Mouse (Mus musculus): ENCODE measurements around the gene Atp6v1a. TPM values are rescaled to one million over a fixed set of nuclear protein-coding genes. Genes with fewer than 3 reads are reported as not detected.
A peak's percentile ranks its signal among the peaks of the same experiment; 100 is the strongest.

Atp6v1a gene
- polyA plus RNA-seq, 1 experiment from 2014 or later = 40.5 TPM

DNA sequence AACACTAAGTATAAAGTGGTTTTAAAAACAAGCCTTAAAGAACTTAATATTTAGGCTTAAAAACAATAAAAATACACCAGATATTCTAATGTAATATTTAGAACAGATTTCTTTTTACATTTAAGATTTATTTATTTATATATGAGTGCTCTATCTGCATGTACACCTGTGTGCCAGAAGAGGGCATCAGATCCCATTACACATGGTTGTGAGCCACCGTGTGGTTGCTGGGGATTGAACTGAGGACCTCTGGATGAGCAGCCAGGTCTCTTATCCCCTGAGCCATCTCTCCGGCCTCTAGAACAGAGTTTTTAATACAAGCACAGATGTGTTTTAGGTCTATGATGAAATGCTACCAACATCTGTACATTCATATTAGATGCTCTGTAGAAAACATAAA is 36.6 kb downstream of the Atp6v1a start:
- H3K36me3 ChIP-seq (replicated peaks) = peaks cover 81% of the 10 kb centered on the region

DNA sequence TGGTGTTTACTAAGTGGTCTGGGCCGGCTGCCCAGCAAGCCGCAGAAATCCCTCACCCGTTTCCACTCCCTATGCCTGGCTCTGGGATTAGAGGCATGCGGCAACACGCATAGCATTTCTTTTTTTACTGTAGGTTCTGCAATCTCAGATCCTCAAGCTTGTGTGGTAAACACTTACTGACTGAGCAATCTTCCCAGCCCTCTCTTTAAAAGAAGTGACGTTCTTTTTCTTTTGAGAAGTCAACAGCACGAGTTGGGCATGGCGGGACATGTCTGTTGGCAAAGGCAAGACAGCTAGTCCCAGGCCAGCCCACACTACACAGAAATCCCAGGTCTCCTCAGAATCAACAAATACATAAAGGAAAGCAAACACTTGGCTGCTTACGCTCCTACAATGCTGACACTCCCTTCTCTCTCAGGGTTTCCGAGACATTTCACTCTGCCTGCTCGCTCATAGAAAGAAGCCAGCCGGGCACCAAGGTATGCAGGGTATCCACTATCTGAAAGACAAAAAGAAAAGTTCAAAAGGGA is 38.3 kb downstream of the Atp6v1a start:
- Histone ChIP-seq H3K27me3 (replicated peaks; ENCODE audit: low read depth, poor library complexity, severe bottlenecking) (no peaks in the 10 kb centered on the region), H3K36me3 (replicated peaks) (peaks cover 81% of the 10 kb centered on the region), H3K9me3 (no peaks in the 10 kb centered on the region), H3K4me1 (no peaks in the 10 kb centered on the region), H3K4me3 (no peak overlapping the region), H3K27ac (replicated peaks) (no peak overlapping the region)
- WGBS = 94% methylated on average over 12 of the region's 12 CpGs
- DNase-seq (ENCODE audit: low spot score) = no peak

More for the DNA sequence above, 36.6 kb downstream of the Atp6v1a start:
- Histone ChIP-seq H3K27me3 (replicated peaks; ENCODE audit: low read depth, poor library complexity, severe bottlenecking) (no peaks in the 10 kb centered on the region), H3K4me3 (no peak overlapping the region), H3K9me3 (no peaks in the 10 kb centered on the region), H3K4me1 (no peaks in the 10 kb centered on the region), H3K27ac (replicated peaks) (no peak overlapping the region)
- no peak for DNase-seq (ENCODE audit: low spot score)
- WGBS = 90% methylated on average over 2 of the region's 2 CpGs

- peaks cover 94% of the 10 kb centered on the region for H3K36me3 ChIP-seq (replicated peaks)
These were observed 40.1 kb downstream of the Atp6v1a start for GRCm38 (mm10) chr16:44099377-44099776.

GRCm38 (mm10) chr16:44087650-44088049 is 51.9 kb downstream of the Atp6v1a start:
- H3K27ac ChIP-seq (replicated peaks) = no peak overlapping the region
- no peaks in the 10 kb centered on the region for H3K4me1 ChIP-seq
- WGBS = 74% methylated on average over 2 of the region's 2 CpGs
- H3K9me3 ChIP-seq = no peaks in the 10 kb centered on the region
- no peak overlapping the region for H3K4me3 ChIP-seq
- DNase-seq (ENCODE audit: low spot score) = no peak
- H3K36me3 ChIP-seq (replicated peaks) = peaks cover 90% of the 10 kb centered on the region
- no peaks in the 10 kb centered on the region for H3K27me3 ChIP-seq (replicated peaks; ENCODE audit: low read depth, poor library complexity, severe bottlenecking)

More at GRCm38 (mm10) chr16:44099377-44099776, 40.1 kb downstream of the Atp6v1a start:
- DNase-seq (ENCODE audit: low spot score) = no peak
- WGBS = 93% methylated on average over 7 of the region's 7 CpGs
- H3K4me1 ChIP-seq = no peaks in the 10 kb centered on the region
- no peaks in the 10 kb centered on the region for H3K9me3 ChIP-seq
- H3K27me3 ChIP-seq (replicated peaks; ENCODE audit: low read depth, poor library complexity, severe bottlenecking) = no peaks in the 10 kb centered on the region
- H3K4me3 ChIP-seq = no peak overlapping the region
- no peak overlapping the region for H3K27ac ChIP-seq (replicated peaks)

DNA sequence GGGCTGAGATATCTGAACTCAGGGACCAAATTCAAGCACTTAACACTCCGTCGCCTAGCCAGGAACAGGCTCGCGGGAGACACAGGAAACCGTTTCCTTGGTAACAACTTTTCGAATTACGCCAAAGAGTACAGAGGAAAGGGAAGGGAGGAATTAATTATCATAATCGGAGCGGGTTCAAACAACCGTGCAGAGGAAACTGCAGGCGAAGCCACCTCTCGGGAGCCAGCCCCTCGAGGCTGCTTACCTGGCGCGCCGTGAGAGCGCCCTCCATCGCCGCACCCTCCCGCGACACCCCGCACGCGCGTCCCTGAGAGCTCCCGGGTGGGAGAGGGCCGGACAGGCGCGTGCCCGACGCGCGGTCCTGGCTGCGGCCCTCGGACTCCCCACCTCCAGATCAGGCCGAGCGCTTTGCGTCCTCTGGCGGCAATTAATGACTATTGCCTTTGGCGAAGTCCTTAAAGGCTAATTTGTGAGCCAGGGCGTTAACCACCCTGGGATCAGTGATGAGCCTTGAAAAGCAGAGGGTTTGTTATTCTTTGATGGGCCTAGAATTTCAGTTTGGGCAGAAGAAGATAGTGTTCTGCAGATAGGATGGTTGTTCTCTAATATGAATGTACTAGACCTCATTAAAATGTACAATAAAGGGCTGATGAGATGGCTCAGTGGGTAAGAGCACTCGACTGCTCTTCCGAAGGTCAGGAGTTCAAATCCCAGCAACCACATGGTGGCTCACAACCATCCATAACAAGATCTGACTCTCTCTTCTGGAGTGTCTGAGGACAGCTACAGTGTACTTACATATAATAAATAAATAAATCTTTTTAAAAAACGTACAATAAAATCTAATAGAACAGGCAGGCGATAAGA is 76.2 kb downstream of the Atp6v1a start, which contains the start of gene Gramd1c:
Gene Gramd1c, minus strand, starts transcription at position 321 of the 870 bp plus-strand sequence.
- H3K4me1 ChIP-seq = peaks cover 5% of the 10 kb centered on the region; the same call in 1 of the 2 replicates
- H3K9me3 ChIP-seq = no peaks in the 10 kb centered on the region
- WGBS = 7% methylated on average over 45 of the region's 45 CpGs
- H3K36me3 ChIP-seq (replicated peaks) = no peaks in the 10 kb centered on the region
- DNase-seq (ENCODE audit: low spot score) = peak; percentile 85
- H3K27ac ChIP-seq (replicated peaks) = peak within 1 kb of the TSS; percentile 87
- peak within 1 kb of the TSS; percentile 69 for H3K4me3 ChIP-seq
- no peaks in the 10 kb centered on the region for H3K27me3 ChIP-seq (replicated peaks; ENCODE audit: low read depth, poor library complexity, severe bottlenecking)

DNA sequence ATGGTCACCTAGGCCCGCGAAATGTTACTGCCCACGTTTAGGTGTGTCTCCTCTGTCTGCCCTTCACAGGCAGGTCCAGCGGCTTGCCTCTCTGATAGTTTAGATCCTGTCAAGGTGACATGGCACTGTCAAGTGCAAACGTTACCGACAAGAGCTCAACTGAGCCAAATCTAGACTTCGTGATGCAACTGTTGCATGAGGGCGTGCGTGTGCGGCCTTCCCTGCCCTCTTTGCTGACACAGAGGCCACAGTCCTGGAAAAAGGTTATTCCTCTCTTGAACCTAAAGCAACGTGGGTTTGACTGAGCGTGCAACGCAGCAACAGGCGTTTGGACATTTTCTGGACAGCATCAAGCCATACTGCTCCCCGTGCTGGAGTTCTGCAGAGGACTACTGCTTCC is 78.2 kb downstream of the Atp6v1a start:
- no peak overlapping the region for H3K4me3 ChIP-seq
- no peaks in the 10 kb centered on the region for H3K27me3 ChIP-seq (replicated peaks; ENCODE audit: low read depth, poor library complexity, severe bottlenecking)
- H3K4me1 ChIP-seq = peaks cover 5% of the 10 kb centered on the region; the same call in 1 of the 2 replicates
- WGBS = 92% methylated on average over 15 of the region's 15 CpGs
- H3K9me3 ChIP-seq = no peaks in the 10 kb centered on the region
- no peaks in the 10 kb centered on the region for H3K36me3 ChIP-seq (replicated peaks)
- no peak for DNase-seq (ENCODE audit: low spot score)
- no peak overlapping the region for H3K27ac ChIP-seq (replicated peaks)

DNA sequence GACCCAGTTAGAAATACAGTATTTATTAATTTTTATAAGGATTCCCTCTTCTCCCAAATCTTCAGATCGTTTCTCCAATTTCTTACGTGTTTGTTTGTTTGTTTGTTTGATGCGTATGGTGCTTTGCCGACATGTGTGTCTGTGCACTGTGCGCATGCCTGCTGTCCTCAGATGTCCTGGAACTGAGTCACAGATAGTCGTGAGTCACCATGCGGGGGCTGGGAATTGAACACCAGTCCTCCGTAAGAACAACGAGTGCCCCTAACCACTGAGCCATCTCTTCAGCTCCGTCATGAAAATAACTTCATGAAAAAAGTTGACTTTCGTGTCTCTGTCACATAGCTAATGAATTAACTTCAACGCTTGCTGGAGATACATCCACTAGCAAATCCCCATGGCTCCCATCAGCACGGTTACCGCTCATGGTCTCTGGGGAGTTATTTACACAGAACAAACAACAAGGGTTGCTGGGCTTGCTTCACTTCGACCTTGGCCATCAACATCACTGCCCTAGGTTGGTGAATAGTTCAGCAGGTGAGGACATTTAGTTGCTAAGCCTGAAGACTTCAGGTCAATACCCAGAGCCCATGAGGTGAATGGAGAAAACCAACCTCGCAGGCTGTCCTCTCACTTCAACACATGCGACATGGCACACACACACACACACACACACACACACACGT is 78.8 kb downstream of the Atp6v1a start:
- DNase-seq (ENCODE audit: low spot score) = no peak
- WGBS = 93% methylated on average over 18 of the region's 18 CpGs
- Histone ChIP-seq H3K4me3 (no peak overlapping the region), H3K9me3 (no peaks in the 10 kb centered on the region), H3K36me3 (replicated peaks) (no peaks in the 10 kb centered on the region), H3K4me1 (peaks cover 5% of the 10 kb centered on the region; the same call in 1 of the 2 replicates), H3K27me3 (replicated peaks; ENCODE audit: low read depth, poor library complexity, severe bottlenecking) (no peaks in the 10 kb centered on the region), H3K27ac (replicated peaks) (no peak overlapping the region)

DNA sequence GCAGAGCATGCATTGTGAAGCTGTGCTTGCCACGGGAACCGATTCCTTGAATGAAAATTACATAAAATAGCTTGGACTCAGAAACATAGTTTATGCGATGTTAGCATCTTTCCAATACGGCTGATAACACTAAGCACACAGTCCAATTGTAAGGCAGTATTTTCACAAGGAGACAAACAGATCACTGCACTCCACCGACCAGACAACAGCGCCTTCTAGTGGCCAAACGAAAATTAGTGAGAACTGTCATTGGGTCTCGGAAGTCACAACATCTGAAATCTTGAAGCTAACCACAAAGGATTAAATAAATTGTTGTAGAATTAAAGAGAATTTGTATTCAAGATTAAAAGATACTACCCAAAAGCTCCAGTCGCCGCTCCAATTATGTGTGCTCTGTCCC is 80.8 kb downstream of the Atp6v1a start:
- H3K9me3 ChIP-seq = no peaks in the 10 kb centered on the region
- no peaks in the 10 kb centered on the region for H3K27me3 ChIP-seq (replicated peaks; ENCODE audit: low read depth, poor library complexity, severe bottlenecking)
- 29% methylated on average over 10 of the region's 10 CpGs for WGBS
- H3K4me1 ChIP-seq = peaks cover 5% of the 10 kb centered on the region
- H3K27ac ChIP-seq (replicated peaks) = no peak overlapping the region
- peak; percentile 66 for DNase-seq (ENCODE audit: low spot score)
- H3K36me3 ChIP-seq (replicated peaks) = no peaks in the 10 kb centered on the region
- no peak overlapping the region for H3K4me3 ChIP-seq

GRCm38 (mm10) chr16:44055766-44056165 is 83.7 kb downstream of the Atp6v1a start:
- Histone ChIP-seq H3K27ac (replicated peaks) (no peak overlapping the region), H3K4me3 (no peak overlapping the region), H3K27me3 (replicated peaks; ENCODE audit: low read depth, poor library complexity, severe bottlenecking) (no peaks in the 10 kb centered on the region), H3K36me3 (replicated peaks) (no peaks in the 10 kb centered on the region), H3K4me1 (no peaks in the 10 kb centered on the region; the same call in 1 of the 2 replicates), H3K9me3 (no peaks in the 10 kb centered on the region)
- no peak for DNase-seq (ENCODE audit: low spot score)
- WGBS = 54% methylated on average over 8 of the region's 8 CpGs

- Histone ChIP-seq H3K27ac (replicated peaks) (0 out of 2 replicates have a peak overlapping the region, but pooled peaks have one; percentile 14), H3K4me3 (no peak overlapping the region), H3K9me3 (no peaks in the 10 kb centered on the region), H3K4me1 (no peaks in the 10 kb centered on the region; the same call in 1 of the 2 replicates), H3K27me3 (replicated peaks; ENCODE audit: low read depth, poor library complexity, severe bottlenecking) (no peaks in the 10 kb centered on the region), H3K36me3 (replicated peaks) (no peaks in the 10 kb centered on the region)
- WGBS = 52% methylated on average over 6 of the region's 6 CpGs
- no peak for DNase-seq (ENCODE audit: low spot score)
These were observed 86.2 kb downstream of the Atp6v1a start for GRCm38 (mm10) chr16:44053265-44053664.

- Histone ChIP-seq H3K9me3 (no peaks in the 10 kb centered on the region), H3K4me3 (no peak overlapping the region), H3K27ac (replicated peaks) (no peak overlapping the region), H3K36me3 (replicated peaks) (no peaks in the 10 kb centered on the region), H3K27me3 (replicated peaks; ENCODE audit: low read depth, poor library complexity, severe bottlenecking) (no peaks in the 10 kb centered on the region), H3K4me1 (no peaks in the 10 kb centered on the region; the same call in 1 of the 2 replicates)
- 88% methylated on average over 6 of the region's 6 CpGs for WGBS
- DNase-seq (ENCODE audit: low spot score) = no peak
These were observed 87.1 kb downstream of the Atp6v1a start for GRCm38 (mm10) chr16:44052390-44052789.

- Histone ChIP-seq H3K36me3 (replicated peaks) (no peaks in the 10 kb centered on the region), H3K27me3 (replicated peaks; ENCODE audit: low read depth, poor library complexity, severe bottlenecking) (no peaks in the 10 kb centered on the region), H3K27ac (replicated peaks) (no peak overlapping the region), H3K4me3 (no peak overlapping the region), H3K4me1 (no peaks in the 10 kb centered on the region; the same call in 1 of the 2 replicates), H3K9me3 (0 out of 2 replicates have a peak, but pooled peaks cover 3% of the 10 kb centered on the region)
- 88% methylated on average over 5 of the region's 5 CpGs for WGBS
- DNase-seq (ENCODE audit: low spot score) = no peak
These were observed 89.4 kb downstream of the Atp6v1a start for GRCm38 (mm10) chr16:44050139-44050538.
